Mouse (Mus musculus): ENCODE measurements around the gene Kat2a.
"Not testable (repeated sequence)": the region's sequence is repeated elsewhere in the genome, so short reads cannot be mapped to it uniquely, and the experiment has no call there.

The Kat2a gene

DNA sequence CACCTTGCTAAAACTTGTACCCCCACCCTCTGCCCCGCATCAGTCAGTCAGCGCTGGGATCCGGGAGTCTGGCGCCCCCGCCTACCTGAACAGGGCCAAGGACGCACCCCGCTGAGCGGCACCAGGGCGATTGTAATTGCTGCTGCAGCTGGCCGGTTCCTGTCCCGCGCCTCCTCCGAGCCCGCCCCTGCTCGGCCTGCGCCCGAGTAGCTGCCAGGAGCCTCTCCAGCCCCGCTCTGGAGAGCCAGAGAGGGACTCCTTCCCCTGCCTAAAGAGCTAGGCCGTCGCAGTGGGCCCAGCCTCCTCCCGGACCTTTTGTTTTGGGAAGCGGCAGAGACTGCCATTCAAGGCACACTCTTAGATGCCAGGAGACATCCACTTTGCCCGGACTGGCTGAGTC, 39.1 kb downstream of the Kat2a start:
- DNase-seq (ENCODE audit: low spot score in 2 of 2) = peak; percentile 18 to 57

DNA sequence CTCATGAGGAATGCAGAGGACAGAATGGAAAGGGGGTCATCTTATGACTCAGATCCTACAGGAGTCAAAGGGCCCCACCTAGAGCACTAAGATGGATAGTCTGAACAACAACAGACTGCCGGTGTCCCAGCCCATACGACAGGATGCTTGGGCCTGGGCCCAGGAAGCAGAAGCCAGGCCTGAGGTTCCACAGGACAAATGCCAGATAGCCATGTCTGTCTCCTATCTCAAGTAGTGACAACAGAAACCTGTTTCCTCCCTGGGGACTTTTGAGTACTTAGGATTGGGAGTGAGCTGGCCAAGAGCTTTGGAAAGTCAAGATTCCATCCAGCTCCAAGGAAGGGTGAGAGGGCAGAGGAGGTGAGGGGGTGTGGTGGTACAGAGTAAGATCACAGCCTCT, 40.3 kb downstream of the Kat2a start:
- no peak for DNase-seq (ENCODE audit: low spot score in 2 of 2)

DNA sequence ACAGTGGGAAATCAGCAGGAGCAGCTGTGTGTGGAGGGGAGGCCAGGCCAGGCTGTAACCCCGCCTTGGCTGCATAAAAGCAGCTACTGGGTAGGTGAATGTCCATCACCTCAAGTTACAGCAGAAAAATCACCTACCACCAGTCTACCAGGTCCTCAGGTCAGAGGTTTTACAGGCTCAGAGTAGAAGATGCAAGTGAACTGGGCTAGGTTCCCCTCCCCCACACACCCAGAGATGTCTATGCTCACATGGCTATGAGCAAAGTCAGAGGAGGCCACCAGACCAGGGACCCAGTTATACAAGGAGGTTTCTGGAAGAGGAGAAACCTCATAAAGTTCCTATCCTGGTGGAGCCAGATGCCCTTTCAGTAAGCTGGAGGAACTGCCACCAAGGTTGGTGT, 41.2 kb downstream of the Kat2a start:
- DNase-seq (ENCODE audit: low spot score in 2 of 2) = no peak

GRCm38 (mm10) chr11:100659806-100660205, 52.5 kb downstream of the Kat2a start:
- no peak for DNase-seq (ENCODE audit: low spot score in 2 of 2)

- no peak for DNase-seq (ENCODE audit: low spot score in 2 of 2)
Observed at GRCm38 (mm10) chr11:100656458-100656857, 55.8 kb downstream of the Kat2a start.

GRCm38 (mm10) chr11:100655589-100655988, 56.7 kb downstream of the Kat2a start:
- not testable (repeated sequence) for DNase-seq (ENCODE audit: low spot score in 2 of 2)
